Comparison of ENCODE assay signal across 8 mouse cellular contexts in genomic region chr6:77978476-77979240, GRCm38 (mm10). TPM values are rescaled to one million over a fixed set of nuclear protein-coding genes. Genes with fewer than 3 reads are reported as not detected.
DNase-seq lines count a peak whose midpoint lies in the region; ATAC-seq and TF ChIP-seq lines count a peak whose summit lies in the region.

No protein-coding gene starts in this region.

- no peak for DNase-seq in heart, postnatal 0 days (ENCODE audit: low spot score)
- DNase-seq in heart, adult 8-10 months (ENCODE audit: low spot score), result no peak
- DNase-seq in cerebellum, adult 9-10 months, result peak; percentile 64
- peak; percentile 5 for DNase-seq in mesoderm, embryonic 11.5 days (ENCODE audit: low read depth, low spot score)
- no peak for DNase-seq in thymus, postnatal 25 days
- DNase-seq in adrenal gland, adult 2 months, result no peak

- no peak overlapping the region for H3K27ac ChIP-seq in heart, postnatal 0 days (ENCODE audit: low read depth)
- H3K27ac ChIP-seq in forebrain, embryonic 15.5 days (replicated peaks), result peak overlapping the region; percentile 97

- TF ChIP-seq EP300 in heart, postnatal 0 days (IDR thresholded peaks at IDR 0.05; ENCODE audit: low read depth), result no peak

- TF ChIP-seq CTCF in heart, postnatal 0 days (IDR thresholded peaks at IDR 0.05; ENCODE audit: low read depth), result no peak

- H3K4me2 ChIP-seq in heart, postnatal 0 days (ENCODE audit: low read depth, low read length), result peak overlapping the region; percentile 85
- peak overlapping the region; percentile 58 for H3K4me2 ChIP-seq in forebrain, embryonic 15.5 days (replicated peaks)

- no peaks in the 10 kb centered on the region for H3K9me3 ChIP-seq in heart, postnatal 0 days (replicated peaks; ENCODE audit: control insufficient read depth, low read length)
- H3K9me3 ChIP-seq in forebrain, embryonic 15.5 days, result no peaks in the 10 kb centered on the region

- 0 out of 2 replicates have a peak, but pooled peaks cover 5% of the 10 kb centered on the region for H3K27me3 ChIP-seq in heart, postnatal 0 days (ENCODE audit: control insufficient read depth, insufficient read depth, low read length)
- no peaks in the 10 kb centered on the region for H3K27me3 ChIP-seq in forebrain, embryonic 15.5 days

- peak overlapping the region; percentile 45; the same call in 1 of the 2 replicates for H3K4me3 ChIP-seq in heart, postnatal 0 days (ENCODE audit: low read depth, low read length)
- H3K4me3 ChIP-seq in forebrain, embryonic 15.5 days, result peak overlapping the region; percentile 83

- H3K36me3 ChIP-seq in heart, postnatal 0 days (replicated peaks; ENCODE audit: control insufficient read depth, insufficient read depth, low read length), result no peaks in the 10 kb centered on the region
- H3K36me3 ChIP-seq in forebrain, embryonic 15.5 days, result no peaks in the 10 kb centered on the region

- no peak overlapping the region for H3K9ac ChIP-seq in heart, postnatal 0 days (replicated peaks; ENCODE audit: low read depth, low read length)
- H3K9ac ChIP-seq in forebrain, embryonic 15.5 days (replicated peaks), result peak overlapping the region; percentile 68

- no peaks in the 10 kb centered on the region for H3K4me1 ChIP-seq in heart, postnatal 0 days (ENCODE audit: control insufficient read depth, insufficient read depth)
- peaks cover 38% of the 10 kb centered on the region for H3K4me1 ChIP-seq in forebrain, embryonic 15.5 days

- ATAC-seq in heart, postnatal 0 days (ENCODE audit: insufficient read depth, low read depth), result no peak
- no peak; the same call in none of the 2 replicates for ATAC-seq in forebrain, embryonic 15.5 days (replicated peaks)
- ATAC-seq in monocyte, adult 5-6 weeks (replicated peaks; ENCODE audit: insufficient number of reproducible peaks, low FRiP score, low TSS enrichment, poor library complexity, severe bottlenecking), result no peak

- WGBS in heart, postnatal 0 days, result 19% methylated on average over 10 of the region's 10 CpGs
- 6% methylated on average over 10 of the region's 10 CpGs for WGBS in forebrain, embryonic 15.5 days

RNA-seq across cellular contexts. Expression of gene Ctnna2, which starts 0.8 kb away (rescaled TPM):
- 0.23 TPM in 1 of 2 replicates, not detected in the other for total RNA-seq in heart, postnatal 0 days (2014; rRNA removed; ENCODE audit: low replicate concordance)
- polyA plus RNA-seq in heart, postnatal 0 days (2015; fragmentation: Nextera tagmentation; extraction: Ambion mirVana), result 0.22 and 0.23 TPM in 2 replicates
- under 1 TPM in 2 of 4 experiments, not detected in 2; 0.06 to 0.19 TPM for total RNA-seq in heart, adult 8-10 months (2022)
- 117 and 127 TPM in 2 replicates for polyA plus RNA-seq in forebrain, embryonic 15.5 days (2015; fragmentation: Nextera tagmentation; extraction: Ambion mirVana)
- total RNA-seq in adrenal gland, adult 2 months (2021), result 1 to 10 TPM; 2.1 to 2.7 TPM
- 0.11 and 0.33 TPM in 2 replicates for polyA plus RNA-seq in adrenal gland, adult 2 months (2012; rRNA removed)
- 0.10 TPM in 1 of 3 replicates, not detected in the others for total RNA-seq in monocyte, adult 5-6 weeks (2017)

Comparison
In these comparisons a context has a peak if more than half of its experiments do, and no peak if none do; other contexts are left out.
1. DNase-seq: peak in cerebellum, adult 9-10 months (single experiment) and mesoderm, embryonic 11.5 days (single experiment); none in heart, postnatal 0 days (single experiment), heart, adult 8-10 months (single experiment), thymus, postnatal 25 days (single experiment) and adrenal gland, adult 2 months (single experiment).